Mouse (Mus musculus) cortical plate, adult 2 months (tissue): ENCODE results near the gene Flt1.

Source experiments
- CTCF ChIP-seq: fragments of 200-500 bp; IDR thresholded peaks from 2 replicates; pipeline ENCODE4 v1.5.1; 2011; ENCODE audit warnings: mild to moderate bottlenecking, control low read depth, low read length; ENCODE audit not compliant: insufficient read depth; ENCODE audit errors: extremely low read depth
- POLR2A ChIP-seq: fragments of 200-500 bp; IDR thresholded peaks from 2 replicates; pipeline ENCODE4 v1.6.1; 2011; ENCODE audit warnings: mild to moderate bottlenecking, low read length, control low read depth; ENCODE audit not compliant: insufficient read depth; ENCODE audit errors: extremely low read depth

DNA sequence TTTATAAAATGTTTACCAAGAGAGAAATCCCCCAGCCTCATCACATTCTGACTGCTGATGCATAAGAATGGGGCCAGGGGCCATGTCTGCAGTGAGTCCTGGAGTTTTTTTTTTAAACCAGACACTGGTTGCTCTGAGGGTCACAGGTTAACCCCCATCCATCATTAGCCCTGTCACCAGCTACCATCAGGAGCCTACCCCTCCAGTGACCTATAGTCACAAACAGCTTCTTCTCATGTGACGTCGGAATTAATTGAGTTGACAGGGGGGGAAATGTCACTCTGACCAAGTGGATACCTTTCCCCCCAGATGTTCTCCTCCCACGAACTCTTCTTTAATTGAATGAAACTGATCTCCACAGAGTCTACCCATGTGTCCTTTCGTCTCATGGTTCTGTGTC is 17.3 kb downstream of the Flt1 start:
- TF ChIP-seq CTCF (no peak), POLR2A (no peak)
